Mouse (Mus musculus): ENCODE measurements around the gene Sry. TPM values are rescaled to one million over a fixed set of nuclear protein-coding genes. Genes with fewer than 3 reads are reported as not detected.

Sry gene
- polyA plus RNA-seq (2012; rRNA removed): not detected in 2 replicates

DNA sequence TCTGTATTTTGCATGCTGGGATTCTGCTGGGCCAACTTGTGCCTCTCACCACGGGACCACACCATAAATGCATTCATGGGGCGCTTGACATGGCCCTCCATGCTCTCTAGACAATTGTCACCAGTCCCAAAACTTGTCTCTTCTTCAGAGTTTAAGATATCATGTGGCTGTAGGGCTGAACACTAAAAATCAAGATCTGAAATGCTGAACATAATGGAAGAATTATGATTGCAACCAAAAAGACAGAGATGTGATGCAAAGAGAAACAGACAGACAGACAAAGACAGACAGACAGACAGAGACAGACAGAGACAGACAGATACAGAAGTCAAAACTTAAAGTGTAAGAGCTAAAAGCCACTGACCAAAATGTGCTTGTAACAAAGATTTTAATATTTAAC, at the start of gene Sry:
TSS of gene Sry (minus strand) at position 101 of the 400 bp plus-strand sequence.
- Histone ChIP-seq H3K4me1 (ENCODE audit: control insufficient read depth, insufficient read depth, insufficient read length) (no peaks in the 10 kb centered on the region), H3K36me3 (ENCODE audit: control insufficient read depth, insufficient read depth, low read length) (no peaks in the 10 kb centered on the region), H3K27me3 (ENCODE audit: control insufficient read depth, insufficient read depth, low read length) (no peaks in the 10 kb centered on the region), H3K4me3 (ENCODE audit: extremely low read depth, insufficient read depth, insufficient read length) (no peak within 1 kb of the TSS), H3K27ac (ENCODE audit: insufficient read depth, low read length) (no peak within 1 kb of the TSS)
- no peak for DNase-seq (ENCODE audit: low read depth in 1 of 2, low spot score in 2 of 2)
- TF ChIP-seq CTCF (IDR thresholded peaks at IDR 0.05; ENCODE audit: extremely low read depth, insufficient read depth, insufficient read length, insufficient replicate concordance) (no peak), POLR2A (IDR thresholded peaks at IDR 0.05; ENCODE audit: low read depth, low read length) (no peak)
- 64% methylated on average over 2 of the region's 2 CpGs for whole genome bisulfite sequencing

Other genes with a start within 250 kb of the Sry start
- not detected in 2 replicates for gene H2al2c, start 64.6 kb downstream of the Sry start, polyA plus RNA-seq (2012; rRNA removed)
- not detected in 2 replicates for gene H2al2b, start 57.0 kb upstream of the Sry start, polyA plus RNA-seq (2012; rRNA removed)
- gene Gm4064, start 132.5 kb upstream of the Sry start, polyA plus RNA-seq (2012; rRNA removed): not detected in 2 replicates
- not detected in 2 replicates for gene Rbmy, start 167.0 kb upstream of the Sry start, polyA plus RNA-seq (2012; rRNA removed)
- not detected in 2 replicates for gene Gm10256, start 167.0 kb upstream of the Sry start, polyA plus RNA-seq (2012; rRNA removed)
- not detected in 2 replicates for gene Gm10352, start 237.3 kb upstream of the Sry start, polyA plus RNA-seq (2012; rRNA removed)

Measured in spleen, adult 2 months (tissue).